Mouse (Mus musculus) cortical plate, adult 2 months (tissue): ENCODE data around the gene Arrb1.

Experiments used
- CTCF ChIP-seq: fragments of 200-500 bp; IDR thresholded peaks from 2 replicates; pipeline ENCODE4 v1.5.1; 2011; ENCODE audit warnings: mild to moderate bottlenecking, control low read depth, low read length; ENCODE audit not compliant: insufficient read depth; ENCODE audit errors: extremely low read depth
- POLR2A ChIP-seq: fragments of 200-500 bp; IDR thresholded peaks from 2 replicates; pipeline ENCODE4 v1.6.1; 2011; ENCODE audit warnings: mild to moderate bottlenecking, low read length, control low read depth; ENCODE audit not compliant: insufficient read depth; ENCODE audit errors: extremely low read depth

- TF ChIP-seq POLR2A: no peak
- TF ChIP-seq CTCF: no peak
These were observed 5.9 kb downstream of the Arrb1 start for GRCm38 (mm10) chr7:99541204-99541603.
